Mouse (Mus musculus) erythroid progenitor cell, adult 5-6 weeks (primary cell): ENCODE results near the gene Vipr1. TPM values are rescaled to one million over a fixed set of nuclear protein-coding genes. Genes with fewer than 3 reads are reported as not detected.
A peak's percentile ranks its signal among the peaks of the same experiment; 100 is the strongest.

Source experiments
- ATAC-seq: replicated peaks from 2 replicates; pipeline ENCODE4 v1.8.0; 2016; ENCODE audit warnings: moderate number of reproducible peaks, mild to moderate bottlenecking, moderate TSS enrichment, inconsistent platforms; ENCODE audit not compliant: poor library complexity, low FRiP score, severe bottlenecking
- total RNA-seq, 2 experiments: library from RNA; stranded (forward) in 1 of 2; stranded (reverse) in 1 of 2; fragments of 150-400 nt in 1 of 2; fragments of 186-747, 209-891 nt in 1 of 2; gene quantifications; 2 replicates each; pipeline versions ENCODE4 v1.2.3 to v1.2.4; 2015 to 2017; ENCODE audit warnings: low replicate concordance in 2 of 2

Vipr1 gene
- total RNA-seq, 2 experiments from 2014 or later: not detected

DNA sequence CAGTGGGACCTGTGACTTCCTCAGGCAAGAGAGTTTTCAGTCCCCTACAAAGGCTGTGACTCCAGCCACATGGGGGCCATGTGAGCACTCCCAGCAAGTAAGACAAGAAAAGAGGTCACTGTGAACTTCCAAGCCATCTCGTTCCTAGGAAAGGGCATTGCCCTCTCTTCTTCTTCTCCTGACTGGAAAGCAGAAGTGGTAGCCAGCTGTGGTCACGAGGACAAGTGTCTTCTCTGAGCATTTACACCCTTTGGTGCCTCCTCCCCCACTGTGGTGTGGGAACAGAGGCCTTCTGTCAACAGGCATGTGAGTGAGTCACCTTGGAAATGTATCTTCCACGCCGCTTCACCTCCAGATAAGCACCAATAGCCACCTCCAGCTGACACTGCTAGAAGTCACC lies 10.6 kb upstream of the Vipr1 start:
- no peak for ATAC-seq

- no peak for ATAC-seq
Measured at GRCm38 (mm10) chr9:121632891-121633290, 9.6 kb upstream of the Vipr1 start.

- ATAC-seq: no peak
Measured at GRCm38 (mm10) chr9:121633306-121633705, 9.2 kb upstream of the Vipr1 start.

GRCm38 (mm10) chr9:121635835-121636576 lies 6.5 kb upstream of the Vipr1 start:
- no peak for ATAC-seq

DNA sequence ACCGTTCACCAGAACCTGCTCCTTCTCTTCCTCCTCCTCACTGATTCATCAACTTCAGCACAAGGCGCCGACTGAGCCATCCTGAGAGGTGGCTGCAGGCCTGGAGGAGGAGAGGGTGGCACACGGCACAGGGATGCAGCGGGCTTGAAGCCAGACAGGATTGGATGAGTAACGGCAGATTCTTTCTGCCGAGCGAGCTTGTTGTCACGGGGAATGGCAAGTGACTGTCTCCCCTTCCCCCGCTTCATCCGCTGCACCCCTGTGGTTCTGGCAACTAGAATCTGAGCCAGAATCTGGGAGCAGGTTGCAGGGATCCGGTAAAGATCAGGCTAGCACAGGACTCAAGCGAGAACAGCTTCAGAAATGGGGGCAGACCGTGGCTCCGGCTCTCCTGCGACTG lies 2.7 kb upstream of the Vipr1 start:
- no peak for ATAC-seq

DNA sequence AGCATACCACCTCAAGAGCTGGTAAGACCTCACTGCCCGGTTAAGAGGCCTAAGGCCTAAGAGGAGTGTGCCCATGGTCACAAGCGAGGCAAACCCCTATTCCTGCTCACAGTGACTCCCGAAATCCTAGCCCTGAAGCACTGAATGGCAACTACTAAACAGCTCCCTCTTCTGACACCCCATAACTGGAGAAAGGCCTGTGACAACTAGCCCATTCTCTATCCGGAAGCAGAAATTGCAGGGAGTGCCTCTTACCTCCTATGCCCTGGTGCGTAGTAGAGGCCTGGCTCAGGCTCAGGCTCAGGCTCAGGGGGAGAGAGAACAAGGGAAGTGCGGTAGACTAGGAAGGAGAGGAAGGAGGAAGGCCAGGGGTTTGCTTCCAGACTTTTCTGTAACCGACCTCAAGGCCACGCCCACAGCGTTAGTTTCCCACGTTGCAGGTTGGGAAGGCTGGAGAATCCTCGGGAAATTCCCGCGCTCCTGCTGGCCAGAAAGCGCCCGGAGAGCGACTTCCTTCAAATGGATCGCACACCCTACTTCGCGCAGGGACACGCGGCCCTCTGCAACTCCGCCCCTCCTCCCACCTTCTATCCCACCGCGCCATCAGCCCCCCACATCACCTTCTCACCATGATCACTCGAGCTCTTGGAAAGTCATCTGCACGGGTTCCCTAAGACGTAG lies 1.1 kb upstream of the Vipr1 start:
- no peak for ATAC-seq

- no peak for ATAC-seq
Measured at GRCm38 (mm10) chr9:121642001-121642400, 515 bp upstream of the Vipr1 start, which contains the start of gene Lyzl4. Lyzl4 (minus strand) TSS chr9:121642096.

DNA sequence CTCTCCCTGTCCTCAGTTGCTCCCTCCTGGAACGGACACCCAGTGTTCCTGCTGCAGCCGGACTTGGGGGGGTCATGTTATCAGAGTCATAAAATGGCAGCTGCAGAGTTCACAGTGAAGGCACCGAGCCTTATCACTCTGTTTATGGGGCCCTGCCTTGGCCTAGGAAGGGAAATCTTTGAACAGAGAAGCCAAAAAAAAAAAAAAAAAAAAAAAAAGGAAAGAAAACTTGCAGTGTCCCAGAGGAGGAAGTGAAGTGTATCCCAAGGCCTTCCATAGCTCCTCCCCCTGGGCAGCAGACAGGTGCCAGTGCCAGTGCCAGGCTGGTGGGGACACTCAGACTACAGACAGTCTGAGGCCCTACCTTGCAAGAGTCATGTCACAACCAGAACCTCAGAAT lies 2.3 kb downstream of the Vipr1 start:
- no peak for ATAC-seq

DNA sequence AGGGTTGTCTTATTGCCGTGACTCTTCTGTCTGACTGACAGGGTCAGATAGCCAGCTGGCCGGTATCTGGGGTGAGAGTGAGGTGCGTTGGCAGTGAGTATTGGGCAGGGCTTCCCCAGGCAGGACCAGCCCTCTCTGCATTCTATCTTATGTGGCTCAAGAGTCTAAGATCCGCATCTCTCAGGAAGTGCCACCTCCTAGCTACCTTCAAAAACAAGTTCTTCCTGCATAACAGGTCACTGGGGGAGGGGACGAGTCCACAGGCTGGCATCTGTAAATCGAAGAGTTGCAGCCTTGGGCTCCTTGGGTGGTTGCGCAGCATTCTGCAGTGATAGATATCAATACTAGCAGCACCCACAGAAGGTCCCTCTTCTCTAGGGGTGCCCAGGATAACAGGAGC lies 4.5 kb downstream of the Vipr1 start:
- ATAC-seq: no peak

DNA sequence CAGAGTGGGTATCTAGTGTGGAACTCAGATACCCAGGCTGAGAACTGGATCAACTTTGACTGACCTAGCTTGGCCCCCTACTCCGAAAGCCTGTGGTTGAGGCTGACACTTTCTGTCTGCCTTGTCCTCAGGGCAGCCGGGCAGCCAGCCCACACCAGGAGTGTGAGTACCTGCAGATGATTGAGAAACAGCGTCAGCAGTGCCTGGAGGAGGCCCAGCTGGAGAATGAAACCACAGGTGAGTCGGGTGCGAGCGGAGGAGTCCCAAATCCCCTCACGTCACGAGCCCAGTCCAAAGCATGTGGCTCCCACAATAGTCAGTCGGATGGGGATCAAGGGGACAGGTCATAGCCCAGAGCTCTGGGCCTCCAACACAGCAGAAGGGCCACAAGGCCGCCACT lies 11.2 kb downstream of the Vipr1 start:
- no peak for ATAC-seq

- no peak for ATAC-seq
Measured at GRCm38 (mm10) chr9:121656322-121656721, 13.8 kb downstream of the Vipr1 start.

DNA sequence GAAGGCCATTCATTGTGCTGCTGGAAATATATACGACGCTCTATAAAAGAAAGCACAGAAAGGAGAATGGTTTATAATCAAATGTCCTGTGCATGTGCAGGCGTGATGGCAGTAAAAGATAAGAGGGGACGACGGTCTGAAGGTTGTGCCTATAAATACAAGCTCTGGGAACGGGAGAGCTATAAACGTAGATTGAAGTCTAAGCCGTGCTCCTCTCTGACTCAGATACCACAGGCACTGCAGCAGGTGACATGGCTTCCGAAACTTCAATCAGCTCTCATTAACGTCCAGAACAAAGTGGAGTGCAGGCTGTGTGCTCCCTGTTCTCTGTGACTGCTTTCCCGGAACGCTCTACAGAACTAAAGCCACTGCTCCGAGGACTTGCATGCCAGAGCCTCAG lies 14.6 kb downstream of the Vipr1 start:
- no peak for ATAC-seq

- ATAC-seq: no peak
Measured at GRCm38 (mm10) chr9:121658248-121658647, 15.7 kb downstream of the Vipr1 start.

GRCm38 (mm10) chr9:121659791-121660190 lies 17.3 kb downstream of the Vipr1 start:
- ATAC-seq: no peak

DNA sequence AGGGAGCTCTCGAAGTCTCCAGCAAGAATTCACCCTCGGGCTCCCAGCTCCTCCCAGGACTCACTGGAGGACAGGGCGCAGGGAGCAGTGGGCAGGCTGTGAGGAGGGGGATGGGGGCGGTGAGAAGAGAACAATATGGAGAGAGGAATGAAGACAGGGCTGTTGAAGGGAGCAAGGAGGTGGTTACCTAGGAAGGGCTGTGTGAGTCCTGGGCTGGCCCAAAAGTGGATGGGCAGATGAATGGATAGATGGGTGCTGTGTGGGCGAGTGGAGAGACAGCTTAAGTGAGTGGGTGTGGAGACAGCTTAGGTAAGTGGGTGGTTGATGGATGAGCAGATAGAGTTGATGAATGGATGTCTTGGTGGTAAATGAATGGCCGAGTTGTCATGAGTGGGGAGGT lies 21.0 kb downstream of the Vipr1 start:
- ATAC-seq: no peak

GRCm38 (mm10) chr9:121664104-121664503 lies 21.6 kb downstream of the Vipr1 start:
- no peak for ATAC-seq

DNA sequence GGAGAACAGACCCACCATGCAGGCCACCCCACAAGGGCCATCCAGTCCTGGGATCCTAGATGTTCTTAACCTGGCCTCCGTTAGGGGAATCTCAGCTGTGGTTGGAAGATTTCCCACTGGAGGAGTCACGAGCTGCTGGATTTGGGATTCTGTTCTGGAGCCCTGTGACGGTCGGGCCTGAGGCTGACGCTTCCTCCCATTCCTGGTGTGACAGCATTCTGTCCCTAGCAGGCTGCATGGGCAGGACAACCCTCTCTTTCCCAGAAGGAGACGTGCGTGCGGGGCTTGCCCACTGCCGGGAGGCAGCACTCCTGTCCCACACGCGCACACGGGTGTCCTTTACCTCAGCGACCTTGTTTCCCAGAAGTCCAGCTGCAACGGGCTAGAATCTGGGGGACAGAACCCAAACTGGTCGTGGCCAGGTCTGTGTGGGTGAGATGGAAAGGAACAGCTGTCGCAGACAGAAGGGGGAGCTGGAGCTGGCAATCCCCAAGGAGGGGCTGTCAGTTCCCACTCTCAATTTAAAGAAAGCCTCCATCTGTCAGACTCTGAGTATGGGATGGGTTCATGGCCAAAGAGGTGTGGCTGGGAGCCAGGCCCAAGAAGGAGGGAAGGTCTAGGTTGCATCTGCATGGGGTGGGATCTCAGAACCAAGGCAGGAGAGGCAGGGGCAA lies 24.6 kb downstream of the Vipr1 start:
- ATAC-seq: no peak

DNA sequence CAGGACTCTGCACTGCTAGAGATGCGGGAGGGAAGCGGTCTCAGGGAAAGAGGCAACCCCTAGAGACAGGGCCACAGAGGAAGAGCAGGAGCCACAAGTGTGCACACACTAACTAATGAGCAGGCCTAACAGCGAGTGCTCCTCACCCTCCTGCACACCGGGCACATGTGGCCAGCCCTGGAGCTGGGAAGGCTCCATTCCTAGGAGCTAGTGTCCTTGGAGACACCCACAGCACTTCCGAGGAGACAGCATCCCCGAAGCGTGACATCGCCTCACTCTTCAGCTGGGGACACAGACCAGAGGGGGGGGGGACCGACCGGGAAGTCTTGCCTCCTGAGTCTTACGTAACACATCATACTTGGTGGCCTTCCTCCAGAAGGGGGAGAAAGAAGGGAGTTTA lies 25.3 kb downstream of the Vipr1 start:
- no peak for ATAC-seq

DNA sequence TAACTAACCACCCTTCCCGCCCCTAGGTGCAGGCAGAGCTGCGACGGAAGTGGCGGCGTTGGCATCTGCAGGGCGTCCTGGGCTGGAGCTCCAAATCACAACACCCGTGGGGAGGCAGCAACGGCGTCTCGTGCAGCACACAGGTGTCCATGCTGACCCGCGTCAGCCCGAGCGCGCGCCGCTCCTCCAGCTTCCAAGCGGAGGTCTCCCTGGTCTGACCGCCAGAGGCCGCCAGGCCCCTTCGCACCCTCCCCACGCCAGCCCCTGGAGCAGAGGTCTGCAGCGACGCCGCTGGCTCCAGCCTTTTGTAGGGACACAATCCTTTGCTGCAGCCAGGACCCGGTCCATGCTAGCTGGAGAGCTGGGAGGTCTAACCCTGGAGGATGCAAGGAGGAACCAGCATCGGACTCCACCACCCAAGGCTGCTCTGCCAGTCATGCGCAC lies 26.9 kb downstream of the Vipr1 start:
- no peak for ATAC-seq

- peak; percentile 58 for ATAC-seq
Measured at GRCm38 (mm10) chr9:121671300-121671699, 28.8 kb downstream of the Vipr1 start.

- no peak for ATAC-seq
Measured at GRCm38 (mm10) chr9:121672311-121672710, 29.8 kb downstream of the Vipr1 start.
